Mouse (Mus musculus) thymus, postnatal 10 days (tissue): ENCODE measurements around the gene Gm20547.
"Not testable (repeated sequence)": the region's sequence is repeated elsewhere in the genome, so short reads cannot be mapped to it uniquely, and the experiment has no call there.

Experiments
- DNase-seq, 2 experiments: peaks; one replicate each; pipeline ENCODE4 v3.0.0; 2021; ENCODE audit warnings: low spot score in 2 of 2

Gene Gm20547

DNA sequence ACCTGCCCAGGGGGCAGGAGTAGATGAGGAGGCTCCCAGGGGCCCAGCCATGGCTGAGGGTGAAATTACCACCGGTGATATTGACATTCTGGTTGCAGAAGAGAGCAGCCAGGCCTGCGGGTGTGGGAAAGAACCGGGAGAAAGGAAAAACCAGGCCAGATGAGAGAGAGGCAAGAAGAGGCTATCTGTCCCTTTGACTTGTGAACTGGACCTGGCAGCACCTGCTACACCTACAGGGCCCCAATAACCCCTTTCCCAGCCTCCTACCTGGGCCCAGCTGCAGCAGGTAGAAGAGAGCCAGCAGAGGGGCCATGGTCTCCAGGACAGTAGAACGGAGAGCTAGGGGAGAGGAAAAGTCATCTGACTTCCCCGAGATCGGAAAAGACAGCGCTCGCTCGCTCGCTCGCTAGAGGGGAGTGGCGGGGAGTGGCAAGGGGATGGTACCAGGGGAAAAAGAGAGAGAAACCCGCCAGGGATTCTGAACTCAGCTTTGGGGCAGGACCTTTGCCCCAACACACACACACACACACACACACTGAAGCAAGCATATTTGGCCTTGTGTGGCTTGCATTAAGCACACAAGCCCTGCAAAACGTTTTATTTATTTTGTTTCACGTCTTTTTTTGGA, at the start of gene Gm20547:
Gene Gm20547, minus strand, starts transcription at position 360 of the 628 bp plus-strand sequence.
- no peak for DNase-seq

DNA sequence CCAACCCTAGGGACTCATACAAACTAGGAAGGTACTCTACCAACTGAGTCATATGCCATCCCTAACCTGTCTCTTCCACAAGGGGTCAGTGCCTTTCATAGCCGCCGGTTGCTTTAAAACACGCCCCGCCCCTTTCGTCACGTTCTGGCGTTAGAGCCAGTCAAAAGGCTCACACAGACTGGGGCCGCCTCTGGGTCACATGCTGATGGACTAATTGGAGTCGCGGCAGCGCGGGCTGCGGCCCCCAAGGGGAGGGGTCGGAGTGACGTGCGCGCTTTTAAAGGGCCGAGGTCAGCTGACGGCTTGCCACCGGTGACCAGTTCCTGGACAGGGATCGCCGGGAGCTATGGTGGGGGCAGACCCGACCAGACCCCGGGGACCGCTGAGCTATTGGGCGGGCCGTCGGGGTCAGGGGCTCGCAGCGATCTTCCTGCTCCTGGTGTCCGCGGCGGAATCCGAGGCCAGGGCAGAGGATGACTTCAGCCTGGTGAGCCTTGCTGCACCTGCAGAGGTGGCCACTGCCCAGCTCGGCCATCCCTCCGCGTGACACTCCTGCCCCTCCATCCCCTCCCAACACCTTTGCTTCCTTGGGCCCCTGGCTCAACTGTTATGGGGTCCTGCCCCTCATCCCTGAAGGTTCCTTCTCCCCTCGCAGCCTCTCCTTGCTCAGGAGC, 49.4 kb upstream of the Gm20547 start, which contains the start of gene Neu1:
Gene Neu1, plus strand, starts transcription at position 193 of the 674 bp plus-strand sequence.
- DNase-seq = peak; percentile 91 to 93

DNA sequence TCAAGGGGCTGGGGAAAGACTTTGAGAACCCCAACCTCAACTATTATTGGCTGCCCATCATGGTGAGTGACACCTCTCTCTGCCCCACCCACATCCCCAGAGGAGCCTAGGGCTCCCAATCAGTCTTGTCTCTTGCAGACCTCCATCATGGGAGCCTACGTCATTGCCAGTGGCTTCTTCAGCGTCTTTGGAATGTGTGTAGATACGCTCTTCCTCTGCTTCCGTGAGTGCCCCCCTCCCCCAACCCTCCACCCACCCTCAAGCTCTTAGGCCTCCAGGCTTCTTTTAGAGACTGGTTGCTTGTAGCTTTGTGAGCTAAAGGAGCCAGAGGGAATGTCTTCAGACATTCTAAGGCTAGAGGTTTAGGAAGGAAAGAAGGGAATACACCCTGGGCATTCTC, 47.0 kb upstream of the Gm20547 start:
- DNase-seq = no peak

DNA sequence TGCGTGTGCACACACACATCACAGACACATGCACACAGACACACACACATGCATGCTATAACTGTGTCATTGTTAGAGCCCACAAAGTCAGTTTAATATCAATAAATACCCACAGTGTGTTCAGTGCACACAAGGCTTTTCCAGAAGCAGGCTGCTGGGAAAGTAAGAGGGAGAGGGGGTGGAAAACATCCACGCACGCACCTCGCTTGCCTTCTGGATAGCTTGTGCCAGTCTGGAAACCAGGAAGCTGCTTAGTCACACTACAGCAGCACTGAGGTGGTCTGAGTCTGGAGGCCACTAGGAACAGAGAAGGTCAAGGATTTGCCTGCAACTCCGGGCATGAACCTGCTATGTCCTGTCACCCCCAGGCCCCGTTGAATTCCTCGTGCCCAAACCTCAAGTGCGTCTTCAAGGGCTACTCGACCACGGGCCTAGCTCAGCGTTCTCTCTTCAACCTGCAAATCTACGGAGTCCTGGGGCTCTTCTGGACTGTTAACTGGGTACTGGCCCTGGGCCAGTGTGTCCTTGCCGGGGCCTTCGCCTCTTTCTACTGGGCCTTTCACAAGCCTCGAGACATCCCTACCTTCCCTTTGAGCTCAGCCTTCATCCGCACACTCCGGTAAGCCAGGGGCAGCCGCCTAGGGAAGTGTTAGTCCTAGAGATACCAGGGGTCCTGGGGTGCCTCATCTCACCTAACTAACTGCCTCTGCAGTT, 45.6 kb upstream of the Gm20547 start:
- no peak for DNase-seq

DNA sequence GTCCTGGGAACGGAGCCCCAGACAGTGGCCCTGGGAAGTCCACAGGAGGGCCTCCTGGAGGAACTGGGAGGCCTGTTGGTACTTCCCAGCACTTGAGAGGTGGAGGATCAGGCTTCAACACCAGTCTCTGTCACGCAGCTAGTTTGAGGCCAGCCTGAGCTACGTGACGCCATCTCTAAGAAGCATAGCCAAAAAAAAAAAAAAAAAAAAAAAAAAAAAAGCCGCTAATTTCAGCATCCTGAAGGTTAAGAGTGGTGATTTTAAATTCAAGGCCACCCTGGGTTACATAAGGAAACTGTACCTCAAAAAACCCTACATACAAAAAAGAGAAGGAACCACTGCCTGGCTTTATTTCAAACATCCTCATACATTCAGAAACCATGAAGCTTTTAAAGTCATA, 42.4 kb upstream of the Gm20547 start:
- no peak for DNase-seq

DNA sequence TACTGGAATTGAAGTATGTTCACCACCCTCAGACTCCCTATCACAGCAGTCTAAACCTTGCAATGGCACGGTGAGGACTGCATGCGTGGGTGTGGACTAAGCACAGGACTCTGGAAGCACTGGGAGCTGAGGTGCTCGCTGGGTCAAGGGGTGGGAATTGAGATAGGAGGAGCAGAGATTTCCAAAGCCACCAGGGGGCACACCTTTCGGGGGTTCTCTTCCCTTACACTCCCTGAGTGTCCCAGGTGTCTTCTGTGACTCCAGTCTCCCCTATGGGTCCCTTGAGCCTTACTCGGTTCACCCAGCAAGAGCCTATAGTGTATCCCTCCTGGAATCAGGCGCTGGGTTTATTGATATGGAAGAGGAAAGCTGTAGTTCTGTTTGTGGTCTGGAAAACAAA, 41.1 kb upstream of the Gm20547 start:
- no peak for DNase-seq

DNA sequence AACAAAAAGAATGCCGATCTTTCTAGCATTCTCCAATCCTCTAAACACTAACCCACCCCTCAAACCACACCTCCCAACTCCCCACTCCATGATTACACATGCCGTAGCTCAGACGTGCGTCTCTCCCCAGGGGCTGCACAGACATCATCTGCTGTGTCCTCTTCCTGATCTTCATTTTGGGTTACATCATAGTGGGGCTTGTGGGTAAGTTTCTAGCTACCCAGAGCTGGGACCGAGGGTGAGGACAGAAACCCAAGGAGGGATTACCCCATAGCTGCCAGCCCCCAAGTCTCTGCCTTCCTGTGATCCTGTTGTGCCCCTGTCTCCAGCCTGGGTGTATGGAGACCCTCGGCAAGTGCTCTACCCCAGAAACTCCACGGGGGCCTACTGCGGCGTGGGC, 35.3 kb upstream of the Gm20547 start:
- DNase-seq = no peak

DNA sequence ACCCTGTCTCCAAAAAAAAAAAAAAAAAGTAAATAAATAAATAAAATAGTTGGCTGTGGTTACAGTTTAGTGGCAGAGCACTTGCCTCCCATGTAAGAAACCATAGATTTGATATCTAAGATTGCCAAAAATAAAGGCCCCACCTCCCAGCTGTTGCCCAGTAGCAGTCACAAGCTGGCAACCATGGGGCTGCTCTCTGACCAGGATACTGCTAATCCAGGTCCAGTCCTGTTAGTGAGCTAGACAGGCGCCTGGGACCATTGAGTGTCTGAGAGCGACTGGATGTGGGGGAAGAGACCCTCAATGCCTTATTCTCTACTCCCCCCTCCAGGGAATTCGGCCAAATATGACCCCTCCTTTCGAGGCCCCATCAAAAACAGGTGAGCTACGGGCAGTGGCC, 34.5 kb upstream of the Gm20547 start:
- DNase-seq = no peak

DNA sequence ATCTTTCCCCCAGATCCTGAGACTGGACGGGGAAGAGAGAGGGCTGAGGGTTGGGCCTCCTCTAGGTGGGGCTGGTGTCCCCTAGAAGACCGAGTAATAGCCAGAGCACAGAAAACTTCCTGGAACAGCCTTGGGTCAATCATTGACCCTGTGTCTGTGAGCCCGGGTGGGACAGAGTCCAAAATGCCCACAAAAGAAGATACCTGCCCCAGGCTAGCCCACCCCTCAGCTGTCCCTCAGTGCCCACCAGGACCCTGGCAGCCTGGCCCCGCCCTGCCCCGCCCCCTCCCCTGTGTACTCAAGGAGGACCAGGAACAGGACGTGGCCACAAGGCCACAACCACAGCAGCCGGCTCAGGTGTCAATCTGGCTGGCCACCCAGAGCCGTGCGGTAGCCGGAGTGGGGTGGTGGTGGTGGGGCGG, 33.6 kb upstream of the Gm20547 start:
- DNase-seq = no peak

DNA sequence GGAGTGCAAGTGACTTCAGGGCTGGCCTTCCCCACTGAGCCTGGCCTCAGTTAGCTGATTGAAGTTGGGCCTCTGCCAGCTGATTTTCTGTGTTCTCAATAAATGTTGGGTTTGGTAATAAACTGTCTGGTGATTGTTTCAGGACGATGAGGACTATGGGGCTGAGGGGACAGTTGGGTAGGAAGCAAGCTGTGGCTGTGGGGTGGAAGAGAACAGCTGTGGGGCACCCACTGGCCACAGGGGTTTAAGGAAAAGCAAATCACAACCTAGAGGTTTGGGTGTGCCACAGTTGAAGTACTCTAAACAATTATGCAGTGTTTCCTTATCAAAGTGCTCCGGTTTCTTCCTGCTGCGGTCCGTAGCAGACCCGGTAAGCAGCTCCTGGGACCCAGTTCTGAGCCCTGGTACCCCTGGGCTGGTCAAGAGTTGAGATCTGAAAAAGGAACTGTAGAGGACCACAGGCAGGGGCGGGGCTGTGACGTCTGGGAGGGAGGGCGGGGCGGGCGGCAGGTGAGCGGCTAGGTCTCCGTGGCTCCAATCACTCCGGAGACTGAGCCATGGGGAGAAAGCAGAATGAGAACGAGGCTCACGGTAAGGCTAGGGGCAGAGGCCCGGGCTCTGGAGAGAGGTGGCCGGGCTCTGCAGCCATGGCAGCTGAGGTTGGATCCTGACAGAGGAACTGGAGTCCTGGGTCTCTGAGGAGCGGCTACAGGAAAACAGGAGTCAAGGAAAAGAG, 32.3 kb upstream of the Gm20547 start, which contains the start of gene Slc44a4:
Gene Slc44a4, plus strand, starts transcription at position 537 of the 736 bp plus-strand sequence.
- no peak for DNase-seq

DNA sequence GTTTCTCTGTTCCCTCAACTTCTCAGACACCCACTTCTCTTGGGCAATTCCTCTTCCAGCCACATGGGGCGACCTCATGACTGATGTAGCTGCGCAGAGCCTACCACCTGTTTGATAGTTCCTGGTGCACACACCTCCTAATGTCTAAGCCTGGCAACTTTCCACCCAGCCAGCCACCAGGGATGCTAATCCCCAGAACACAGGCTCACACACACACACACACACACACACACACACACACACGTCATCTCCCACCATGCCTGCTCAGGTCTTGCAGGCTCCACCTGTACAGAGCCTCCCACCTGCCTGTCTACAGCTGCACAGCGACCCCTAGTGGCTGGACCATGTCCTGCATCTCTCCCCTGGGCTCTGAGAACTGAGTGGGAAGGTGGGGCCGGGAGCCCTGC, 30.1 kb upstream of the Gm20547 start:
- DNase-seq = peak; percentile 67 to 91

DNA sequence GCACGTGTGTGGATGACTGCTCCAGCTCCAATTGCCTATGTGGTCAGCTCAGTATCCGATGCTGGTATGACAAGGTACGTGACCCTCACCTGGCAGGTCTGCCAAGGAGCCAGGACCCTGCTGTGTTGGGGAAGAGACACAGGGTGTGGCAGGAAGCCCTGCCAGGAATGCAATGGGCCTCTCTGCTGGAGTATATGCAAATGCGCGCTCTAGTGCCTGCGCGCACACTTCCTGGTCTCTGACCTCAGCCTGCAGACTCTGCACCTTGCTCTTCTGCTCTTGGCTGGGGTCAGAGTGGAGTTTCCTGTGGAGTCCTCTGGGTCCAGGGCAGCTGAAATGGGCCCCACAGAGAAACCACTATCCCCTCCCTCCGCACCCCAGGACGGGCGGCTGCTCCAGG, 29.1 kb upstream of the Gm20547 start:
- no peak for DNase-seq

DNA sequence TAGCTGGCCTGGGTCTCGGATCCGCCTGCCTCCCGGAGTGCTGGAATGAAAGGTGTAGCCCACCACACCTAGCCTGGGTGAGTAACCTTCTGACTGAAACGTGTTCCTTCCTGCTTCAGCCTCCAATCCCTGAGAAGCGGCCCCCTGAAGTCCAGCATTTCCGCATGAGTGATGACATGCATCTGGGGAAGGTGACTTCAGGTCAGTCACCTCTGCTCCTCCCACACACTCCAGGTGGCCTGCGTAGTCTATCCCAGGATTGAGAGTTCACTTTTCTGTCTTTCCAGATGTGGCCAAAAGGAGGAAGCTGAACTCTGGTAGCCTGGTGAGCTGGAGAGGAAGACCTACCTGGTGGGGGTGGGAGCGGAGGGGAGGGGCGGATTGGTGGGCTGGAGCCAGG, 21.1 kb upstream of the Gm20547 start:
- no peak for DNase-seq

DNA sequence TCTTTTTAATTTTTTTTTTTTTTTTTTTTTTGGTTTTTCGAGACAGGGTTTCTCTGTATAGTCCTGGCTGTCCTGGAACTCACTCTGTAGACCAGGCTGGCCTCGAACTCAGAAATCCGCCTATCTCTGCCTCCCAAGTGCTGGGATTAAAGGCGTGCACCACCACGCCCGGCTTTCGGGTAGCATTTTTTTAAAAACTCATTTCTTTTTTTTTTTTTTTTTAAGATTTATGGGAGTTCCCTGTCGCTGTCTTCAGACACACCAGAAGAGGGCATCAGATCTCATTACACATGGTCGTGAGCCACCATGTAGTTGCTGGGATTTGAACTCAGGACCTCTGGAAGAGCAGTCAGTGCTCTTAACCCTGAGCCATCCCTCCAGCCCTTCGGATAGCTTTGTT, 20.1 kb upstream of the Gm20547 start:
- DNase-seq = not testable (repeated sequence)

DNA sequence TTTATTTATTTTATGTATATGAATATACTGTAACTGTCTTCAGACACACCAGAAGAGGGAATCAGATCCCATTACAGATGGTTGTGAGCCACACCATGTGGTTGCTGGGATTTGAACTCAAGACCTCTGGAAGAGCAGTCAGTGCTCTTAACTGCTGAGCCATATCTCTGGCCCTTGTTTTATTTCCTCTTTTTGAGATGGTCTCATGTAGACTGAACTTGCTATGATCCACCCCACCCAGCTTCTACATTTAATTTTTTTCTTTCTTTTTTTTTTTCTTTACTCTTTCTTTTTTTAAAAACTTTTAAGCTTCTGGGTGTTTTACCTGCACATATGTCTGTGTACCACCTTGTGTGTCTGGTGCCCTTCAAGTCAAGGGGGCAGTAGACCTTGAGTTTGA, 19.0 kb upstream of the Gm20547 start:
- not testable (repeated sequence) for DNase-seq

DNA sequence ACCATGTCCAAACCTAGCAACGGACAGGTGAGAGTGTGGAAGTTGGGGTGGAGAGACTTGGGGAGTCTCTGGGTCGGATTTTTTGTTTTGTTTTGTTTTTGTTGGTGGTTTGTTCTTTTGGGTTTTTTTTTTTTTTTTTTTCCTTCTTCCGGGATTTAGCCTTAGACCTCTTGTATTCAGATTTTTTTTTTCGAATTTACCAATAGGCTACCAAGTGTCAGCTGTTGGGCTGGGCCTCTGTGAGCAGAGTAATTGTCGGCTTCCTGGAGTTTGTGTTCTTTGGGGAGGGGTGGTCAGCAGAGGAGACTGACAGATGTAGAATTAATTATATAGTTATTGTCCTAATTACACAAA, 18.0 kb upstream of the Gm20547 start:
- DNase-seq = no peak

DNA sequence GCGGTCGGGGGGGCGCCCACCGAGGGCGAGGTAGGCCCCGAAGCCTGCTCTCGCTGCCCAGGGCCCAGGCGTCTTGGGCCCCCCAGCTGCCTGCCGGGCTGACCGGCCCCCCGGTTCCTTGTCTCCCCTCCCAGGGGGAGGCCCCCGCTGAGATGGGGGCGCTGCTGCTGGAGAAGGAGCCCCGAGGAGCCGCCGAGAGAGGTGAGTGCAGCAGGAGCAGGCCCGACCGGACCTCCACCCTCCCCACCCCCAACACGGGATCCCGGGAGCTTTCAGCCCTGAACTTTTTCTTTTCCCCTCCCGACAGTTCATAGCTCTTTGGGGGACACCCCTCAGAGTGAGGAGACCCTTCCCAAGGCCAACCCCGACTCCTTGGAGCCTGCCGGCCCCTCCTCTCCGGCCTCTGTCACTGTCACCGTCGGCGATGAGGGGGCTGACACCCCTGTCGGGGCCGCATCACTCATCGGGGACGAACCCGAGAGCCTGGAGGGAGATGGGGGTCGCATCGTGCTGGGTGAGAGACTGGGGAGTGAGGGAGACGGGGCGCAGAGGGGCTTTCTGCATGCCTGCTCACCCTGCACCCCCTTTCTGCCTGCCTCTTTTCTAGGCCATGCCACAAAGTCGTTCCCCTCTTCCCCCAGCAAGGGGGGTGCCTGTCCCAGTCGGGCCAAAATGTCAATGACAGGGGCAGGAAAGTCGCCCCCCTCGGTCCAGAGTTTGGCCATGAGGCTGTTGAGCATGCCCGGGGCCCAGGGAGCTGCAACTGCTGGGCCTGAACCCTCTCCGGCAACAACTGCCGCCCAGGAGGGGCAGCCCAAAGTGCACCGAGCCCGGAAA, 17.4 kb upstream of the Gm20547 start:
- peak; percentile 44 to 52 for DNase-seq

DNA sequence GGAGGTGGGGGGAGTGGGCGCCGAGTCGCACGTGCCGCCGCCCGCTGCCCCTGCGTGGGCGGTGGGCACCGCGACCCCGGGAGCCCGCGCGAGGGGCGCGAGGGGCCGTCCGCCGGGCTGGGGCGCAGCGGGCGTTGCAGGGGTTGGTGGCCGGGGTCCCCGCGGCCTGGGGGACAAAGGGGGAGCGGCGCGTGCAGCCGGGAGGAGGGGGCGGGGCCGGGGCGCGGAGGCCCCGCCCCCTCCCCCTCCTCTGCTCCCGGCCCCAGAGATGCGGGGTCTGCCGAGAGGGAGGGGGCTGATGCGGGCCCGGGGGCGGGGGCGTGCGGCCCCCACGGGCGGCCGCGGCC, 16.8 kb upstream of the Gm20547 start:
- DNase-seq = no peak

DNA sequence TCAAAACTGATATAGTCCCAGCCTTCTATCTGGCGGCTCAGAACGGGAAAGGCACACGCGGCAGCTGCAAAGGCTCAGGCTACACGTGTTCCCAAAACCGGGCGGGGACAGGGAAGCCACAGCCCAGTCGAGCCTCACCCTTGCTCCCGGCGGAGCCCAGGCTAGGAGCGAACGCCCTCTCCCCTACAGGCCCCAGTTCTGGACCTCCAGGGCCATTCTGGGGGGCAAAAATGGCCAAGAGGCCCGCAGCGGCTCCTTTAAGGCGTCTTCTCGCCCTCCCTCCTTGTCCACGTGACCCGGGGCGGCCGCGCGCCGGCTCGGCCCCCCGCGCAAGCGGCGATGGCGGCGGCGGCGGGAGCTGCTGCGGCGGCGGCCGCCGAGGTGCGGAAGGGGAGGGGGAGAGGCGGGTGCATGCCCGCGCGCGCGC, 16.3 kb upstream of the Gm20547 start, which contains the start of the genes C2 and Ehmt2:
Gene C2, minus strand, starts transcription at position 106 of the 427 bp plus-strand sequence.
Gene Ehmt2, plus strand, starts transcription at position 310 of the 427 bp plus-strand sequence.
- peak; percentile 68 to 75 for DNase-seq

DNA sequence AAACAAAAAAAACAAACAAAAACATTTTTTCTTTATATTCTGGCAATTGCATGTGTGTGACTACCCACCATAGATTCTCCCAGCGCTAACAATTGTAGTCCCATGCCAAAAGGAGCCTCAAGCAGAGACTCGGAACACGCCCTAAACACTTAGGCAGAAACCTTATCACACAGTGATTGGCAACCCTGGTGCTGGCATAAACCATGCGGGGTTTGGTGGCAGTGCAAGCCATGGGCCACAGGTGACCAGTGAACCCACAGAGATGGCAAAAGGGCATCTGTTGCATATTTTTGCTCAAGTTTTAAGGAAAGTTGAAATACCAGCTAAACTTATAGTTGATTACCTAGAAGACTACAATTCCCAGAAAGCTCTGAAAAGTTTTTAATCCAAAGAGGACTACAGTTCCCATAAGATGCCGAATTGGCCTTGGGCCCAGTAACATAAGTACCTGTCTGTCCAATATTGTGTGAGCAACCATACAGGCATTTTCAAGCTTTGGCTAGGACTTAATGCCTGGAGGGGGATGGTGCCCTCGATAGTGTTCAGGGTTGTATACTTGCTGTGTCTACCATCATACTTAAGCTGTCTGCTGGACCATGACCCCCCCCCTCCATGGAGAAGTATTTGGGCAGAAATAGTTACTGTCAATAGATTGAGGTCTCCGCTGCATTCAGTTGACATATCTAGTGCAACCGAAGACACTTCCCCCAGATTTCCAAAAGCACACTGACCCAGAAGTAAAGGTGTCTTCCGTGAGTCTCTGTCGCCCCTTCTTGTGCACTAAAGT, 15.7 kb upstream of the Gm20547 start:
- DNase-seq = no peak
